Mouse (Mus musculus) Patski (cell line): ENCODE measurements at regions not wholly inside any gene's neighbourhood (a gene's known extent, or its start where the extent isn't known, plus 50 kb on each side); places are given as distances from the start of the nearest gene placed in this dataset.
"Not testable (repeated sequence)": the region's sequence is repeated elsewhere in the genome, so short reads cannot be mapped to it uniquely, and the experiment has no call there.

ENCODE experiments used
- ATAC-seq: fragments of 100-300 bp; one replicate; pipeline ENCODE4 v1.8.0; 2021
- CTCF ChIA-PET: fragments of 350-600 bp; sonication (Branson Sonifier 250); formaldehyde crosslinking; loops from one replicate; lab custom pipeline; 2022; ENCODE audit warnings: inconsistent platforms; lab: Charles Lee
- POLR2A ChIA-PET: fragments of 350-600 bp; sonication (Branson Sonifier 250); formaldehyde crosslinking; loops from one replicate; lab custom pipeline; 2022; ENCODE audit warnings: antibody characterized with exemption, inconsistent platforms; lab: Charles Lee
- DNase-seq: peaks from one replicate; pipeline ENCODE4 v3.0.0-alpha.2; 2011; ENCODE audit warnings: low read depth, low spot score
- H3K27me3 ChIP-seq: fragments of 371-371 bp; one replicate; pipeline ENCODE4 v1.5.1; 2021
- CTCF ChIP-seq: fragments of 100-300 bp; IDR thresholded peaks from one replicate; pipeline ENCODE4 v1.5.1; 2021
- in situ Hi-C: fragments of 300-500 bp; cut with MboI; formaldehyde crosslinking; loops from 3 replicates; pipeline ENCODE4 v1.11.1; 2018; ENCODE audit warnings: low pct_unique_long_range_greater_than_20kb, mixed read lengths

GRCm38 (mm10) chr3:98968811-98969210 lies 75.8 kb upstream of the Hao2 start:
- no peak for DNase-seq
- in situ Hi-C loops, result no loop called here
- no peaks in the 10 kb centered on the region for H3K27me3 ChIP-seq
- POLR2A ChIA-PET, result no interaction called here
- TF ChIP-seq CTCF, result no peak
- ATAC-seq, result no peak
- CTCF ChIA-PET, result no interaction called here

GRCm38 (mm10) chr3:98975777-98976176 lies 82.7 kb upstream of the Hao2 start:
- ATAC-seq, result peak; percentile 86
- in situ Hi-C loops, result no loop called here
- ChIA-PET CTCF (interaction anchor here (1.1 to 1.5 kb wide), 7 partner anchors 10 to 60 kb away, joined by 3 to 6 read pairs (median 4); no protein-coding TSS in a partner anchor), POLR2A (no interaction called here)
- H3K27me3 ChIP-seq, result peaks cover 6% of the 10 kb centered on the region
- no peak for DNase-seq
- peak; percentile 81 for TF ChIP-seq CTCF

- no peak for TF ChIP-seq CTCF
- ATAC-seq (no peak), DNase-seq (no peak)
- peaks cover 9% of the 10 kb centered on the region for H3K27me3 ChIP-seq
- CTCF ChIA-PET, result interaction anchor here (1.2 to 1.5 kb wide), 2 partner anchors 11 to 251 kb away, joined by 3 read pairs; no protein-coding TSS in a partner anchor
- in situ Hi-C loops, result no loop called here
- POLR2A ChIA-PET, result no interaction called here
Measured at GRCm38 (mm10) chr3:98982787-98983186, 89.7 kb upstream of the Hao2 start.

- H3K27me3 ChIP-seq, DNase-seq, in situ Hi-C loops, ATAC-seq: not testable (repeated sequence)
- POLR2A ChIA-PET, result interaction anchor here (0.7 kb wide), 1 partner anchor 52 kb away, joined by 3 read pairs; no protein-coding TSS in a partner anchor
- CTCF ChIA-PET, result interaction anchor here (1.0 kb wide), 1 partner anchor 11 kb away, joined by 4 read pairs; no protein-coding TSS in a partner anchor
Measured at GRCm38 (mm10) chr3:98987266-98987665, 94.2 kb upstream of the Hao2 start.

- ChIA-PET CTCF (no interaction called here), POLR2A (no interaction called here)
- no peak for ATAC-seq
- no peak for DNase-seq
- no peaks in the 10 kb centered on the region for H3K27me3 ChIP-seq
- TF ChIP-seq CTCF, result no peak
- in situ Hi-C loops, result no loop called here
Measured at GRCm38 (mm10) chr3:98990801-98991200, 97.8 kb upstream of the Hao2 start.

GRCm38 (mm10) chr3:98991276-98991675 lies 98.2 kb upstream of the Hao2 start:
- ATAC-seq (peak; percentile 62), DNase-seq (peak; percentile 28)
- no peaks in the 10 kb centered on the region for H3K27me3 ChIP-seq
- TF ChIP-seq CTCF, result no peak
- in situ Hi-C loops, result no loop called here
- POLR2A ChIA-PET, result interaction anchor here (0.6 kb wide), 1 partner anchor 953 kb away, joined by 3 read pairs; no protein-coding TSS in a partner anchor
- CTCF ChIA-PET, result no interaction called here

- no peak for DNase-seq
- CTCF ChIA-PET, result interaction anchor here (1.2 kb wide), 1 partner anchor 11 kb away, joined by 3 read pairs; no protein-coding TSS in a partner anchor
- no peak for TF ChIP-seq CTCF
- POLR2A ChIA-PET, result no interaction called here
- no peaks in the 10 kb centered on the region for H3K27me3 ChIP-seq
- no peak for ATAC-seq
- in situ Hi-C loops, result no loop called here
Measured at GRCm38 (mm10) chr3:98994086-98994485, 101.0 kb upstream of the Hao2 start.

GRCm38 (mm10) chr3:99030636-99031035 lies 110.2 kb upstream of the Wars2 start:
- in situ Hi-C loops, result no loop called here
- CTCF ChIA-PET, result interaction anchor here (1.1 to 1.2 kb wide), 2 partner anchors 19 to 74 kb away, joined by 3 read pairs; no protein-coding TSS in a partner anchor
- POLR2A ChIA-PET, result no interaction called here
- no peaks in the 10 kb centered on the region for H3K27me3 ChIP-seq
- ATAC-seq (no peak), DNase-seq (no peak)
- TF ChIP-seq CTCF, result no peak

GRCm38 (mm10) chr3:99046190-99046589 lies 94.7 kb upstream of the Wars2 start:
- DNase-seq (no peak), ATAC-seq (no peak)
- ChIA-PET POLR2A (no interaction called here), CTCF (no interaction called here)
- no peak for TF ChIP-seq CTCF
- in situ Hi-C loops, result no loop called here
- no peaks in the 10 kb centered on the region for H3K27me3 ChIP-seq

- no peak for TF ChIP-seq CTCF
- ChIA-PET CTCF (no interaction called here), POLR2A (no interaction called here)
- no peak for ATAC-seq
- no peaks in the 10 kb centered on the region for H3K27me3 ChIP-seq
- DNase-seq, result no peak
- in situ Hi-C loops, result no loop called here
Measured at GRCm38 (mm10) chr3:99047156-99047555, 93.7 kb upstream of the Wars2 start.

GRCm38 (mm10) chr3:99049305-99049704 lies 91.6 kb upstream of the Wars2 start:
- CTCF ChIA-PET, result interaction anchor here (1.0 to 1.3 kb wide), 2 partner anchors 16 to 19 kb away, joined by 3 read pairs; no protein-coding TSS in a partner anchor
- TF ChIP-seq CTCF, result peak; percentile 58
- no peak for ATAC-seq
- in situ Hi-C loops, result no loop called here
- POLR2A ChIA-PET, result no interaction called here
- DNase-seq, result no peak
- no peaks in the 10 kb centered on the region for H3K27me3 ChIP-seq

- TF ChIP-seq CTCF, result no peak
- DNase-seq (no peak), ATAC-seq (no peak)
- ChIA-PET POLR2A (no interaction called here), CTCF (no interaction called here)
- H3K27me3 ChIP-seq, result no peaks in the 10 kb centered on the region
- in situ Hi-C loops, result no loop called here
Measured at GRCm38 (mm10) chr3:99052176-99052575, 88.7 kb upstream of the Wars2 start.
